Mouse (Mus musculus) common myeloid progenitor, adult 5-6 weeks (primary cell): ENCODE data around the gene Actl10. TPM values are rescaled to one million over a fixed set of nuclear protein-coding genes. Genes with fewer than 3 reads are reported as not detected.
A peak's percentile ranks its signal among the peaks of the same experiment; 100 is the strongest.

ENCODE experiments used
- ATAC-seq: replicated peaks from 2 replicates; pipeline ENCODE4 v1.8.0; 2016; ENCODE audit warnings: low read depth, mild to moderate bottlenecking, moderate TSS enrichment, inconsistent platforms; ENCODE audit not compliant: poor library complexity, severe bottlenecking
- total RNA-seq: library from RNA; stranded (forward); fragments of 200-1000, 187-1606 nt; gene quantifications from 2 replicates; pipeline ENCODE4 v1.2.3, GENCODE M21; 2017

Actl10 gene
- total RNA-seq, result not detected in 2 replicates

DNA sequence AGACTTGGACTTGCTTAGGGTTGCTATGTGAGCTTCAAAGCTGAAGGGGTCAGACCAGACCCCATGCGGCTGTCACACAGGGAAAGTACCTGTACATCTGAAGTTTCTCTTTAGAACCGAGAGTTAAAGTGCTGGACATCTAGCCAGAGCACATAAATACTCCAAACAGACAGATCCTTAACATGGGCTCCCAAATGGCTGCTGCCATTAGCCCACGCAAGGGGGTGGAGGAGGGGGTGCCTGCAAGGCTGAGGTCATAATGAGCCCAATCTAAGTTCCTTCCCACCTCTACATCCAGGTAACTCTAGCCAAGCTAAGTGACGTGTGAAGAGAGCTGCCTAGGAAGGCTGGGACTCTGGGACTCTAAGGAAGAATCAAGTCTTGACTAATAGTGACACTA is at the start of gene Actl10:
TSS of gene Actl10 (plus strand) at position 301 of the 400 bp plus-strand sequence.
- ATAC-seq, result no peak

- no peak for ATAC-seq
These were observed 44.5 kb upstream of the Actl10 start for GRCm38 (mm10) chr2:154507076-154507475.

- no peak for ATAC-seq
These were observed 43.9 kb upstream of the Actl10 start for GRCm38 (mm10) chr2:154507566-154508283.

GRCm38 (mm10) chr2:154508450-154508849 is 43.1 kb upstream of the Actl10 start:
- no peak for ATAC-seq

DNA sequence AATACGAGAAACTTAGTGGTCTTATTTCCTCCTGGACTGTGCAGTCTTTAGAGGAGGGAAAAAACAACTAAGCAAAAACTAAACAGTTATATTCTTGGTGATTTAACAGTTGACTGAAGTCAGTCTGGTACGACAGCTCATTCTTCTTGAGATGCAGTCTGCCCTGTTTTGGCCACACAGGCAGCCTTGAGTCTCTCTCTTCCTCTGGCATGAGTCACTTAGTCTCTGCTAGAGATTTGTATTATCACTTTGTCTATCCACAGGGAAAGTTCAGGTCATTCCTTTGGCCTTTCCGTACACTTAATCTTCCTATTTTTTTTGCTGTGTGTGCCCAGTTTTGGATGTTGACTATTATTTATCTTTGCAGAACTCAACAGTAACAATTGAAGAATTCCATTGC is 41.4 kb upstream of the Actl10 start:
- no peak for ATAC-seq

- no peak for ATAC-seq
These were observed 34.6 kb upstream of the Actl10 start for GRCm38 (mm10) chr2:154516944-154517343.

GRCm38 (mm10) chr2:154517424-154517823 is 34.2 kb upstream of the Actl10 start:
- ATAC-seq, result no peak

- ATAC-seq, result no peak
These were observed 30.1 kb upstream of the Actl10 start for GRCm38 (mm10) chr2:154521449-154521848.

GRCm38 (mm10) chr2:154522334-154522733 is 29.2 kb upstream of the Actl10 start:
- ATAC-seq, result 0 out of 2 replicates have a peak, but pooled peaks have one; percentile 45

- ATAC-seq, result no peak
These were observed 26.3 kb upstream of the Actl10 start for GRCm38 (mm10) chr2:154525285-154525684.

DNA sequence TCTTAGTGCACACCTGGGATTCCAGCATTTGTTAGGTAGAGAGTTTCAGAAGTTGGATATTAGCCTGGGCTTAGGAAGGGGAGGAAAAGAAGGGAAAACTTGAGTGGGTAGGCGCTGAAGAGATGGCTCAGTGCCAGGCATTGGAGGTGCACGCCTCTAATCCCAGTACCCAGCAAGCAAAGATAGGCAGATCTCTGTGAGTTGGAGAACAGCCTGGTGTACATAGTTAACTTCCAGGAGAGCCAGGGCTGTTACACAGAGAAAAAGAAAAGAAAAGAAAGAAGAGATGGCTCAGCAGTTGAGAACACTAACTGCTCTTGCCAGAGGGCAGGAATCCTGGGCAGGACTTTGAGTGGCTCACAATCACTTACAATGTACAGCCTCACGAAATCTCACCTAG is 25.0 kb upstream of the Actl10 start:
- ATAC-seq, result no peak

DNA sequence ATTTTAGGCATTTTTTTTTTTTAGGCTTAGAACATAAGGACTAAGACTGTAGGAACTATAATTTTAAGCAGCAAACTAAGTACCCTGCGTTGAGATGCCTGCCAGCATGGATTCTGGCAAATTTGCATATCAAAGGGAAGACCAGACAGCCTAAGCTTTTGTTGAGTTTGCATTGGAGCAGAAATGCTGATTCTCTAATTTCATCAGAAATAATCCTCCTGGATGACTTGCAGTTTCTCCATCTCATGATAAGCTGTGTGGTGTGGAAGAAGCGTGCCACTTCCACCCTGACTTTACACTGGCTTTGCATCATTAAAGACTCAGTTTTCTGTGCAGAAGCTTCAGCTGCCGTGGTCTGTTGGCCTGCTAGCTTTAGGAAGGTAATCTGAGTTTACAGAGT is 18.7 kb upstream of the Actl10 start:
- no peak for ATAC-seq

DNA sequence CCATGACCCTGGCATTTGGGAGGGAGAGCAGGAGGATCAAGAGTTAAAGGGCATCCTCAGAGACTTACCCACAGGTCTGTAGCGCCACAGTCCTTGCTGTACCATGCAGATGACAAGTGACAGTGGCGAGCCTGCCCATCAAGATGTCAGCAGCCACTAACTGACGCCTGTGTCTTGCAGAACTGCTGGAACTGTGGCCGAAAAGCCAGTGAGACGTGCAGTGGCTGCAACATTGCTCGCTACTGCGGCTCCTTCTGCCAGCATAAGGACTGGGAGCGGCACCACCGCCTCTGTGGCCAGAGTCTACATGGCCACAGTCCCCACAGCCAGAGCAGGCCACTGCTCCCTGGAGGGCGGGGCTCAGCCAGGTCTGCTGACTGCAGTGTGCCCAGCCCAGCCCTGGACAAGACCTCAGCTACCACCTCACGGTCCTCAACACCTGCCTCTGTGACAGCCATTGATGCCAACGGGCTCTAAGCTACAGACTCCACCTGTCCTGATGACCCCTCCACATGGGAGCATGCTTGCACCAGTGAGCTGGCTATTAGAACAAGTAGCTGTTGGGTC is 16.8 kb upstream of the Actl10 start:
- ATAC-seq, result no peak

GRCm38 (mm10) chr2:154538310-154538709 is 13.3 kb upstream of the Actl10 start:
- ATAC-seq, result no peak

DNA sequence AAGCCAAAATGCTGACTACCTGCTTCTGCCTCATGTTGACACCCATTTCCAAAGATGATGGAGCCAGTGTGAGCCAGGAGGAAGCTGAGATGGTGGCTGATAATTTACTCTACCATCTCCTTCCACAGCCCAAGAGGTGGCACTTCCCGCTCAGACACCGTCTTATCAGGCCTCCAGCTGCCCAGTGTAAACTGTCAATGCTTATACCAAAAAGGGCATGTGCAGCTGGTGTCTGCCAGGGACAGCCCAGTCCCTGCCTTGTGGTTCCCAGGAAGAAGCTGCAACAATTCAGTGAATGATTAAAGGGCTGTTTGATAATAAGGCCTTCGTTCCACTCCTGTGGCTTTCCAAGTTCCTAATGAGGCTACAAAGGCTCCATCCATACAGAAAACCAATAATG is 12.9 kb upstream of the Actl10 start:
- ATAC-seq, result peak; percentile 53; the same call in 1 of the 2 replicates

GRCm38 (mm10) chr2:154539720-154540119 is 11.9 kb upstream of the Actl10 start:
- ATAC-seq, result peak; percentile 68; the same call in 1 of the 2 replicates

GRCm38 (mm10) chr2:154541630-154542029 is 9.9 kb upstream of the Actl10 start:
- no peak for ATAC-seq

DNA sequence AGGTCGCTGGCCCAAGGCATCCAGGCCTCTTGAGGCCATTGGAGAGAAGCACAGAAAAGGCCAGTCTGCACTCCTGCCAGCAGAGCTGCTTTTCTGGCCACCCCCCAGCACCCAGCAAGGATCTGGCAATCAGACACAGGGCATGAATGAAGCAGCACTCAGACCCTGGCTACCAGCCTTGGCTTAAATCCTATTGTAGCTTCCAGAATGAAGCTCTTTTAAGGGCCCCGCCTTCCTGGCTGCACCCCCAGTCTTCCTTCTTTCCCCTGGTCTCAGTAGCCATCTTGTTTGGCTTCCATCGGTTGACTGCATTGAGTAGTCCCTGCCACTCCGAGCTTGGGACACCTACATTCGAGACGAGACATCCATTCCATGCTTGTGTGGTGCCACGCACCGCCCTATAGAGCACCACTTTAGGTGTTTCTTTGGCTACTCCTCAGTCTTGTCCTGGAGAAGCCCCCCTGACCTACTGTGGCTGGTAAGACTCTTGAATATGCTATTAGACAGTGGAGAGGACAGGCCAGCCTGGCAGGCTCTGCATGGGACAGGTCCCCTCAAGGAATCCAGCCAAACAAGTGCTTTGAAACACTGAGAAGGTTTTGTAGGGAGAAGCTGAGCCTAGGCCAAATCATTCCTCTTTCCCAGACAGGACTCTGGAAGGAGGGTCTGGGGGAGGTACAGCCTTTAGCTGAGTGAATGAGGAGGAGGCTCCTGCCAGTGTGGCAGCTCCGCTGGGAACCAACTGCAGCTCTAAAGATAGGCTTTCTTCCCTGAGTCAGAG is 7.8 kb upstream of the Actl10 start:
- ATAC-seq, result no peak

DNA sequence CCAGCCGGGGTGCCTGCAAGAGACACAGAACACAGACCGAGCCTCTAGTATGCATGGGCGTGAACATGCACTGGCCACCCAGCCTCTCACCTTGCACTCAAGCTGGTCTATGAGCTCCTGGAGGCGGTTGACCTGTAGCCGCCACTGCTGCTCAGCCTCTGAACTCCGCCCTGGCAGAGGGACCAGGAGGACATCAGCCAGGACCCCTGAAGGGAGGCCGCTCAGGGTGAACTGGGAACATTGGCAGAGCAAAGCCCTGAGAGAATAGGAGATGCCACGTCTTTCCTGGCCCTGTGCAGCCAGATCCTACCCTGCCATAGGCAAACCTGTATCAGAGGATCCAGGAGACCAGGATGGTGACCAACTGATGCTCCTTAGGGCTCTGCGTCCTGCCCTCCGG is 4.9 kb upstream of the Actl10 start, which contains the start of gene 1700003F12Rik:
TSS of gene 1700003F12Rik (plus strand) at position 375 of the 400 bp plus-strand sequence.
- no peak for ATAC-seq

- no peak for ATAC-seq
These were observed 2.9 kb upstream of the Actl10 start for GRCm38 (mm10) chr2:154548688-154549087.
